Mouse (Mus musculus) hindbrain, embryonic 11.5 days (tissue): ENCODE measurements at regions not wholly inside any gene's neighbourhood (a gene's known extent, or its start where the extent isn't known, plus 50 kb on each side); places are given as distances from the start of the nearest gene placed in this dataset.
"Not testable (repeated sequence)": the region's sequence is repeated elsewhere in the genome, so short reads cannot be mapped to it uniquely, and the experiment has no call there.

ENCODE experiments used
- ATAC-seq: fragments of 200-750 bp; cut with Nextera tagmentation; 2 replicates; pipeline ENCODE4 v1.8.0; 2017; ENCODE audit warnings: mild to moderate bottlenecking, moderate TSS enrichment, moderate library complexity; ENCODE audit not compliant: low FRiP score
- DNase-seq: peaks from one replicate; pipeline ENCODE4 v3.0.0-alpha.2; 2015; ENCODE audit warnings: low spot score
- H3K27ac ChIP-seq: fragments of 300-500 bp; sonication (generic); 2 replicates; pipeline ENCODE4 v1.5.1; 2014; ENCODE audit warnings: mild to moderate bottlenecking, low read depth, low read length
- H3K27me3 ChIP-seq: fragments of 300-500 bp; sonication (generic); 2 replicates; pipeline ENCODE4 v1.6.1; 2014; ENCODE audit warnings: mild to moderate bottlenecking, low read length, moderate library complexity, mixed read lengths; ENCODE audit not compliant: control insufficient read depth, insufficient read depth
- H3K36me3 ChIP-seq: fragments of 300-500 bp; sonication (generic); 2 replicates; pipeline ENCODE4 v1.6.1; 2014; ENCODE audit warnings: mild to moderate bottlenecking, low read length, moderate library complexity, mixed read lengths; ENCODE audit not compliant: control insufficient read depth, insufficient read depth
- H3K4me1 ChIP-seq: fragments of 300-500 bp; sonication (generic); replicated peaks from 2 replicates; pipeline ENCODE4 v1.6.1; 2014; ENCODE audit warnings: low read length, mixed read lengths; ENCODE audit not compliant: control insufficient read depth, insufficient read depth
- H3K4me2 ChIP-seq: fragments of 300-500 bp; sonication (generic); replicated peaks from 2 replicates; pipeline ENCODE4 v1.6.1; 2014; ENCODE audit warnings: mild to moderate bottlenecking, low read depth, low read length
- H3K4me3 ChIP-seq: fragments of 300-500 bp; sonication (generic); 2 replicates; pipeline ENCODE4 v1.5.1; 2014; ENCODE audit warnings: low read depth, low read length
- H3K9ac ChIP-seq: fragments of 300-500 bp; sonication (generic); 2 replicates; pipeline ENCODE4 v1.6.1; 2014; ENCODE audit warnings: low read depth, low read length
- H3K9me3 ChIP-seq: fragments of 300-500 bp; sonication (generic); 2 replicates; pipeline ENCODE4 v1.6.1; 2016; ENCODE audit warnings: low read length; ENCODE audit not compliant: control insufficient read depth
- WGBS: fragments of 180-500 bp; shearing (Covaris S2); extraction: QIAGEN DNeasy Blood & Tissue Kit; methylation state at CpG from one replicate; pipeline ENCODE4 v1.1.7; 2014; 5-methylcytosine and 5-hydroxymethylcytosine counted together

DNA sequence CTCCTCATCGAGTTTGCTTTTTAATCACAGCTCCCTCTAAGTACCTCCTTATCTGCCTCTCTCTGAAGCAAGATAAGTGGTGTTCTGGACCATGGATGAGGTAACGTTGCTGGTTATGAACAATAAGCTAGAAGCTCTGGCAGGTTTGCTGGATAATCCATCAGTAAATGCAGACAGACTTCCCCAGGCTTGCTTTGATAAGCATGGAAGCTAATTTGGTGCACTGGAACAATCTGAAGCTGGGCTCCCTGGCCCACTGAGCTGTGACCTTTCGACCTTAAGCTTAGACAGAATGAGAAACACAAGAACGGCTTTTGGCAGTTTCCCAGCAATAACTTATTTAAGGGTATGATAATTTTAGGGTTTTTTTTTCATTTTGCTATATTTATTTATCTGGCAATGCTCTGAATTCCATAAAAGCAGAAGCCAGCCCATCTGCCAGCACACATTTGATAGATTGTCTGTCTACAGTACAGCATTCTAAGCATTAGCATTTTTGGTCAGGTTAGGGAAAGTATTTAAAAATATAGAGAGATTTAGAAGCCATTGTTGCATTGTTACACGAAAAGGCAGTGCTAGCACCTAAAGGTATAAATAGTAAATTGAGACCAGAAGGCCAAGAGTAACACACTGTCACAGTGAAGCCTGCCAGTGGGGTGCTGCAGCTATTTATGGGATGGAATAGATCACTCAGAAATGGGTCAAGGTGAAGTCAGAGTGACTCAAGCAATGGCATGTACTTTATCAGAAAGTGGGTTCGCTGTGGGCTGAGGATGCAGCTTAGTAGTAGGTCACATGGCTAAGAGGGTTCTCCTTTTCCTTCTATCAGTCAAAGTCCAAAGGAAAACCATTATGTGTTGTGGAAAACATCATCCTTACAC, 515.3 kb upstream of the N6amt1 start:
- no peak for DNase-seq
- WGBS, result 53% methylated on average over 6 of the region's 6 CpGs
- no peak for ATAC-seq

DNA sequence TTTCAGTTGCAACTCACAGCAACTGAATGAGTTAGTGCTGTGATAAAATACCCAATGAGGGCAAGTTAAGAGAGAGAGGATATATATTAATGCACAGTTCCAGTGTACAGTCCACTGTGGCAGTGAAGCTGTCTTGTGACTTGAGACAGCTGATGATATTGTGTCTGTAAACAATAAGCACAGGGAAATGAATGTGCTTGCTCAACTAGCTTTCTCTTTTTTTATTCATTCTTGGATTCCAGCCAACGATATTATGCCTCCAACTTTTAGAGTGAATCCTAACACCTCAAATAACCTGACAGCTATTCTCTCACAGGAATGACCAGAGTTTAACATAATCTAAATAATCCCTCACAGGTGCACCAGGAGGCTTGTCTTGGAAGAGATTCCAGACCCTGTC, 526.3 kb upstream of the N6amt1 start:
- 77% methylated on average over 1 of the region's 1 CpGs for WGBS
- Histone ChIP-seq H3K27ac (no peak overlapping the region), H3K9me3 (no peaks in the 10 kb centered on the region), H3K4me2 (no peak overlapping the region), H3K36me3 (no peaks in the 10 kb centered on the region), H3K27me3 (no peaks in the 10 kb centered on the region), H3K4me1 (no peaks in the 10 kb centered on the region), H3K9ac (no peak overlapping the region), H3K4me3 (no peak overlapping the region)
- no peak for DNase-seq
- no peak for ATAC-seq

More for the DNA sequence above, 515.3 kb upstream of the N6amt1 start:
- Histone ChIP-seq H3K9ac (no peak overlapping the region), H3K4me2 (no peak overlapping the region), H3K4me1 (no peaks in the 10 kb centered on the region), H3K9me3 (no peaks in the 10 kb centered on the region), H3K36me3 (no peaks in the 10 kb centered on the region), H3K27me3 (no peaks in the 10 kb centered on the region), H3K27ac (no peak overlapping the region), H3K4me3 (no peak overlapping the region)

DNA sequence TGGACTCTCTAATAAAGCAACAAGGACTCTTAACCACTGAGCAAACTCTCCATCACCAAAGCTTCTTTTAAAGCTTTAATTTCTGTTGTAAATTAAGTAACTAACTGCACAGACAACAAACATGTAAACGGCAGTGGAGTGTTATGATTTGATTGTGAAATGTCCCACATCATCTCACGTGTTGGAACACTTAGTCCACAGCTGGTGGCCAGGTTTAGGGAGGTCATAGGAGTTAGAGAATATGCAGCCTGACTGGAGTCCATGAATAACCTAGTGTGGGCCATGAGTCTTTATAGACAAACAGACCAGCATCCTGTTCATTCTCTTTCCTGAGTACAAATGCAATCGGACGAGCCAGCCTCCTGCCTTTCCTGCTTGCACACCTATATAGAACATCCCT, 527.3 kb upstream of the N6amt1 start:
- H3K4me2 ChIP-seq, result no peak overlapping the region
- no peak for ATAC-seq
- no peak for DNase-seq
- H3K4me3 ChIP-seq, result no peak overlapping the region
- no peaks in the 10 kb centered on the region for H3K9me3 ChIP-seq
- H3K36me3 ChIP-seq, result no peaks in the 10 kb centered on the region
- H3K27ac ChIP-seq, result no peak overlapping the region
- no peaks in the 10 kb centered on the region for H3K4me1 ChIP-seq
- WGBS, result 86% methylated on average over 4 of the region's 4 CpGs
- no peaks in the 10 kb centered on the region for H3K27me3 ChIP-seq
- no peak overlapping the region for H3K9ac ChIP-seq

DNA sequence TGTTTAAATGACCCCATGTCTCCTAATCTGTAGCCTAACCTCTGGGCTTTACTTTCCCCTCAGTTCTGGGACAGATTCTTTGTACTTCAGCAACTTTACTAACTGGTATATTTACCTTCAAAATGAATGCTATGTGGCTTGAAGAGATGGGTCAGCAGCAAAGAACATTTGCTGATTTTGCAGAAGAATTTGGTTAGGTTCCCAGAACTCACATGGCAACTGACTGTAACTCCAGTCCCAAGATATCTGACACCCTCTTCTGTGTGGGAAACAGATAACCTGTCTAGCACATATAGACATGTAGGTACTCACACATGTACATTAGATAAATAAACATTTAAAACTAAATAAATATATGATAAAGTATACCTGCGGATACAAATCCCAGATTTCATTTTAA, 530.5 kb upstream of the N6amt1 start:
- H3K4me3 ChIP-seq, result no peak overlapping the region
- ATAC-seq (no peak), DNase-seq (no peak)
- H3K36me3 ChIP-seq, result no peaks in the 10 kb centered on the region
- H3K27ac ChIP-seq, result no peak overlapping the region
- H3K27me3 ChIP-seq, result no peaks in the 10 kb centered on the region
- H3K9ac ChIP-seq, result no peak overlapping the region
- no peaks in the 10 kb centered on the region for H3K4me1 ChIP-seq
- no peaks in the 10 kb centered on the region for H3K9me3 ChIP-seq
- 93% methylated on average over 1 of the region's 1 CpGs for WGBS
- no peak overlapping the region for H3K4me2 ChIP-seq

DNA sequence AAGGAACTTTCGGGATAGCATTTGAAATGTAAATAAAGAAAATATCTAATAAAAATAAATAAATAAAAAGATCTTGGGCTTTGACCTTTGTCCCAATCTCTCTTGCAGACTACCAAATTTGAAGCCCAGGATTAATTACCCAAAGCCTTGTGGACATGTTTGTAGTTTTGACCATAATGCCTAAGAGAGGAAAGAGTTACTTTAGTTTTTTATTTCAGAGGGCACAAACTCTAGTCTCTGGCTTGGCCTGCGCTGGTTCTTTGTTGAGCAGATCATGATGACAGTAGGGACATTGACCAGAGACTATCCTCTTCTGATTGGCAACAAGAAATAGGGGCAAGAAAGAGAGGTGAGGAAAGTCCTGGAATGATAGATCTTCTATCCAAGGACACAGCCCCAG, 532.4 kb upstream of the N6amt1 start:
- Histone ChIP-seq H3K36me3 (no peaks in the 10 kb centered on the region), H3K9ac (no peak overlapping the region), H3K27ac (no peak overlapping the region), H3K27me3 (no peaks in the 10 kb centered on the region), H3K4me3 (no peak overlapping the region), H3K4me1 (no peaks in the 10 kb centered on the region), H3K4me2 (no peak overlapping the region), H3K9me3 (no peaks in the 10 kb centered on the region)
- WGBS, result 94% methylated on average over 2 of the region's 2 CpGs
- ATAC-seq, result no peak
- DNase-seq, result no peak

DNA sequence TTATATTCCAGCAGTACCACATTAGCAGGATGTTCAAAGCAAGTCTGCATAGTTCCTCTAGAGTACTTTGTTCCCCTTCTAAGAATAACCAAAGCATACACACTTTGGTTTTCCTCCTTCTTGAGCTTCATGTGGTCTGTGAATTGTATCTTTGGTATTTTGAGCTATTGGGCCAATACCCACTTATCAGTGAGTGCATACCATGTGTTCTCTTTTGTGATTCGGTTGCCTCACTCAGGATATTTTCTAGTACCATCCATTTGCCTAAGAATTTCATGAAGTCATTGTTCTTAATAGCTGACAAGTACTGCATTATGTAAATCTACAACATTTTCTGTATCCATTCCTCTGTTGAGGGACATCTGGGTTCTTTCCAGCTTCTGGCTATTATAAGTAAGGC, 535.3 kb upstream of the N6amt1 start:
- not testable (repeated sequence) for ATAC-seq, H3K27me3 ChIP-seq
- 80% methylated on average over 1 of the region's 1 CpGs for WGBS

DNA sequence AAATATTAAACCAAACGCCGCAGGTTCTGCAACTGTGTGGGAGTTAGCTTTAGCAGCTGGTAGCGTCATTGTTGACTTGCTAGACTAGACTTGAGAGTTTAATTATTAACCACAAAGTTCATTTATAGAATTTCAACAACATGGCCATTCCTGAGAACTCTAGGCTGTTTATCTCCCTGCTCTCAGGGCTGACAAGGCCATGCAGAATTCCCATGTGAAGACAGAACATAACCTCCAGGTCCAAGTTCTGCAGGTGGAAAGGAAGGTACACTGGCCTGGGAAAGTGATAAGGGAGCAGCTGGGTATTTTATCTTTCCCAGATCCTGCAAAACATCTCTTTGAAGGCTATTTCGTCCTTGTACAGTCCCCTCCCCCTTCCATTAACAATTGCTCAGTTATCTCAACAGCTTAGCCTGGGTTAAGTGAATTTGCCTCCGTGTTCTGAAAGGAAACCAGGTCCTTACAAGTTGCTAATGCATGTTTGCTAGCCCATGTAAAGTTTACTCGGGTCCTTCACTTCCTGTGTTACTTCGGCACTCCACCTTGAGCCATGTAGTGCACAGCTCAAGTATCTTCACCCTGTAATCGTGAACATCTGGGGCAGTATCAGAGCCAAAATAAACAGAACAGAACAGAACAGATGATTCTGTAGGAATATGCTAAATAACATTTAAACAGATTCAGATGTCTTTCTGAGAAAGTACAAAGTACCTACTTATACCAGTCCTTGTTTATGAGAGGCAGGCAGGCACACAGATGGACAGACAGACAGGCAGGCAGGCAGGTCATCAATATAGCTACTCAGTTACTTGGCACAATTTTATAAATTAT, 537.0 kb upstream of the N6amt1 start:
- Histone ChIP-seq H3K27me3 (no peaks in the 10 kb centered on the region), H3K27ac (no peak overlapping the region), H3K4me3 (no peak overlapping the region), H3K9ac (no peak overlapping the region), H3K36me3 (no peaks in the 10 kb centered on the region), H3K9me3 (no peaks in the 10 kb centered on the region), H3K4me1 (no peaks in the 10 kb centered on the region), H3K4me2 (no peak overlapping the region)
- no peak for ATAC-seq
- 65% methylated on average over 8 of the region's 8 CpGs for WGBS
- DNase-seq, result peak; percentile 4

More for the DNA sequence above, 535.3 kb upstream of the N6amt1 start:
- H3K9ac ChIP-seq, H3K27ac ChIP-seq, H3K4me1 ChIP-seq, H3K4me3 ChIP-seq, H3K36me3 ChIP-seq, H3K4me2 ChIP-seq, DNase-seq, H3K9me3 ChIP-seq: not testable (repeated sequence)

DNA sequence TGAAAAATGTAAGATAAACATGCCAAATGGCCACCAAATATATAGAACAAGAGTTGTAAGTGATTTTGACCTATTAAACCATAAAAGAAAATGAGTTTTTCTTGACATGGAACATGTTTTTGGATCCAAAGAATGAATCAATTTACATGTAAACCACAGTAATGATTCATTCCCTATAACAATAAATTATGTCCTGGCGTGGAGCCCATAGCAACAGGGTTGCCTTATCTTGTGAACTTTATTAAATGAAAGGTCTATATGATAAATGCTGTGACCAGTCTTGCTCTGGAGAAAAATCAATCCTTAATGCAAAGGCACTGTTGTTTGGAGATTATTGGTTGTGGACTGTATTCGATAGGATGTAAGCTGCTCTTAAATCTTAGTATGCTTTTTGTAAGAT, 538.0 kb upstream of the N6amt1 start:
- 85% methylated on average over 2 of the region's 2 CpGs for WGBS
- Histone ChIP-seq H3K4me2 (no peak overlapping the region), H3K4me1 (no peaks in the 10 kb centered on the region), H3K27me3 (no peaks in the 10 kb centered on the region), H3K9me3 (no peaks in the 10 kb centered on the region), H3K27ac (no peak overlapping the region), H3K4me3 (no peak overlapping the region), H3K36me3 (no peaks in the 10 kb centered on the region), H3K9ac (no peak overlapping the region)
- no peak for DNase-seq
- ATAC-seq, result no peak
